Mouse (Mus musculus): ENCODE measurements around the gene Rdh16f1.

- TF ChIP-seq CTCF (IDR thresholded peaks at IDR 0.05; ENCODE audit: control insufficient read depth, insufficient read depth, low read length) (no peak), POLR2A (IDR thresholded peaks at IDR 0.05; ENCODE audit: borderline replicate concordance, control insufficient read depth, low read depth, low read length) (no peak)
Observed at GRCm38 (mm10) chr10:127731397-127731796, 28.2 kb upstream of the Rdh16f1 start.

Measured in bone marrow, adult 2 months (tissue).